Mouse (Mus musculus): ENCODE results near the gene Ankrd31. TPM values are rescaled to one million over a fixed set of nuclear protein-coding genes. Genes with fewer than 3 reads are reported as not detected.

Gene Ankrd31
- polyA plus RNA-seq (2012; rRNA removed): 0.01 TPM in 1 of 2 replicates, not detected in the other

- no peaks in the 10 kb centered on the region for H3K27me3 ChIP-seq (replicated peaks; ENCODE audit: control insufficient read depth, insufficient read depth, low read length)
- DNase-seq: no peak
- no peaks in the 10 kb centered on the region for H3K4me1 ChIP-seq (ENCODE audit: control insufficient read depth, insufficient read depth, low read length)
- H3K27ac ChIP-seq (ENCODE audit: insufficient read depth, low read depth, low read length): no peak within 1 kb of the TSS
- H3K4me3 ChIP-seq (ENCODE audit: insufficient read depth, low read depth, low read length): no peak within 1 kb of the TSS
- no peak for TF ChIP-seq CTCF (conservative IDR thresholded peaks at IDR 0.05; ENCODE audit: insufficient read depth, insufficient read length, low read depth, low read length)
- no peak for TF ChIP-seq POLR2A (IDR thresholded peaks at IDR 0.05; ENCODE audit: low read depth, low read length)
- no peaks in the 10 kb centered on the region for H3K36me3 ChIP-seq (ENCODE audit: control insufficient read depth, insufficient read depth, low read length)
- 89% methylated on average over 42 of the region's 42 CpGs for WGBS
Observed at GRCm38 (mm10) chr13:96748109-96748845, at the start of gene Ankrd31. TSS of gene Ankrd31 (plus strand) at chr13:96748272.

- H3K4me3 ChIP-seq (ENCODE audit: insufficient read depth, low read depth, low read length): no peak overlapping the region
- WGBS: 68% methylated on average over 9 of the region's 9 CpGs
- TF ChIP-seq POLR2A (IDR thresholded peaks at IDR 0.05; ENCODE audit: low read depth, low read length): no peak
- TF ChIP-seq CTCF (conservative IDR thresholded peaks at IDR 0.05; ENCODE audit: insufficient read depth, insufficient read length, low read depth, low read length): no peak
Observed at GRCm38 (mm10) chr13:96702567-96703278, 45.3 kb upstream of the Ankrd31 start.

GRCm38 (mm10) chr13:96709269-96710233, 38.5 kb upstream of the Ankrd31 start:
- Histone ChIP-seq H3K4me1 (ENCODE audit: control insufficient read depth, insufficient read depth, low read length) (no peaks in the 10 kb centered on the region), H3K27ac (ENCODE audit: insufficient read depth, low read depth, low read length) (no peak overlapping the region), H3K27me3 (replicated peaks; ENCODE audit: control insufficient read depth, insufficient read depth, low read length) (no peaks in the 10 kb centered on the region), H3K4me3 (ENCODE audit: insufficient read depth, low read depth, low read length) (no peak overlapping the region), H3K36me3 (ENCODE audit: control insufficient read depth, insufficient read depth, low read length) (no peaks in the 10 kb centered on the region)
- DNase-seq: no peak
- no peak for TF ChIP-seq POLR2A (IDR thresholded peaks at IDR 0.05; ENCODE audit: low read depth, low read length)
- TF ChIP-seq CTCF (conservative IDR thresholded peaks at IDR 0.05; ENCODE audit: insufficient read depth, insufficient read length, low read depth, low read length): no peak
- WGBS: 78% methylated on average over 8 of the region's 8 CpGs

More at GRCm38 (mm10) chr13:96702567-96703278, 45.3 kb upstream of the Ankrd31 start:
- no peak for DNase-seq
- H3K27ac ChIP-seq (ENCODE audit: insufficient read depth, low read depth, low read length): no peak overlapping the region
- no peaks in the 10 kb centered on the region for H3K36me3 ChIP-seq (ENCODE audit: control insufficient read depth, insufficient read depth, low read length)
- H3K4me1 ChIP-seq (ENCODE audit: control insufficient read depth, insufficient read depth, low read length): no peaks in the 10 kb centered on the region
- no peaks in the 10 kb centered on the region for H3K27me3 ChIP-seq (replicated peaks; ENCODE audit: control insufficient read depth, insufficient read depth, low read length)

GRCm38 (mm10) chr13:96716311-96716710, 31.8 kb upstream of the Ankrd31 start:
- H3K4me1 ChIP-seq (ENCODE audit: control insufficient read depth, insufficient read depth, low read length): no peaks in the 10 kb centered on the region
- H3K36me3 ChIP-seq (ENCODE audit: control insufficient read depth, insufficient read depth, low read length): no peaks in the 10 kb centered on the region
- H3K27me3 ChIP-seq (replicated peaks; ENCODE audit: control insufficient read depth, insufficient read depth, low read length): no peaks in the 10 kb centered on the region
- no peak overlapping the region for H3K27ac ChIP-seq (ENCODE audit: insufficient read depth, low read depth, low read length)
- no peak overlapping the region for H3K4me3 ChIP-seq (ENCODE audit: insufficient read depth, low read depth, low read length)
- WGBS: 91% methylated on average over 2 of the region's 2 CpGs
- no peak for DNase-seq
- TF ChIP-seq POLR2A (IDR thresholded peaks at IDR 0.05; ENCODE audit: low read depth, low read length) (no peak), CTCF (conservative IDR thresholded peaks at IDR 0.05; ENCODE audit: insufficient read depth, insufficient read length, low read depth, low read length) (no peak)

- no peak for DNase-seq
- TF ChIP-seq POLR2A (IDR thresholded peaks at IDR 0.05; ENCODE audit: low read depth, low read length) (no peak), CTCF (conservative IDR thresholded peaks at IDR 0.05; ENCODE audit: insufficient read depth, insufficient read length, low read depth, low read length) (no peak)
- Histone ChIP-seq H3K27me3 (replicated peaks; ENCODE audit: control insufficient read depth, insufficient read depth, low read length) (no peaks in the 10 kb centered on the region), H3K36me3 (ENCODE audit: control insufficient read depth, insufficient read depth, low read length) (no peaks in the 10 kb centered on the region), H3K4me3 (ENCODE audit: insufficient read depth, low read depth, low read length) (no peak overlapping the region), H3K27ac (ENCODE audit: insufficient read depth, low read depth, low read length) (no peak overlapping the region), H3K4me1 (ENCODE audit: control insufficient read depth, insufficient read depth, low read length) (no peaks in the 10 kb centered on the region)
- 64% methylated on average over 1 of the region's 1 CpGs for WGBS
Observed at GRCm38 (mm10) chr13:96717821-96718220, 30.3 kb upstream of the Ankrd31 start.

GRCm38 (mm10) chr13:96720003-96720402, 28.1 kb upstream of the Ankrd31 start:
- Histone ChIP-seq H3K4me3 (ENCODE audit: insufficient read depth, low read depth, low read length) (no peak overlapping the region), H3K36me3 (ENCODE audit: control insufficient read depth, insufficient read depth, low read length) (no peaks in the 10 kb centered on the region), H3K27me3 (replicated peaks; ENCODE audit: control insufficient read depth, insufficient read depth, low read length) (no peaks in the 10 kb centered on the region), H3K4me1 (ENCODE audit: control insufficient read depth, insufficient read depth, low read length) (no peaks in the 10 kb centered on the region), H3K27ac (ENCODE audit: insufficient read depth, low read depth, low read length) (no peak overlapping the region)
- no peak for DNase-seq
- no peak for TF ChIP-seq CTCF (conservative IDR thresholded peaks at IDR 0.05; ENCODE audit: insufficient read depth, insufficient read length, low read depth, low read length)
- no peak for TF ChIP-seq POLR2A (IDR thresholded peaks at IDR 0.05; ENCODE audit: low read depth, low read length)
- WGBS: 98% methylated on average over 2 of the region's 2 CpGs

Measured in kidney, adult 2 months (tissue).